Mouse (Mus musculus) testis, adult 2 months (tissue): Measurements from ENCODE around the gene Plekhg5. TPM values are rescaled to one million over a fixed set of nuclear protein-coding genes. Genes with fewer than 3 reads are reported as not detected.

ENCODE experiments used
- H3K27ac ChIP-seq: fragments of 200-500 bp; 2 replicates; pipeline ENCODE4 v1.5.1; 2012; ENCODE audit warnings: low read depth, low read length; ENCODE audit not compliant: control insufficient read depth, insufficient read depth
- H3K27me3 ChIP-seq: fragments of 200-500 bp; 2 replicates; pipeline ENCODE4 v1.6.1; 2012; ENCODE audit warnings: mild to moderate bottlenecking, low read length, moderate library complexity; ENCODE audit not compliant: control insufficient read depth, insufficient read depth
- H3K36me3 ChIP-seq: fragments of 200-500 bp; 2 replicates; pipeline ENCODE4 v1.6.1; 2012; ENCODE audit warnings: mild to moderate bottlenecking, low read length; ENCODE audit not compliant: control insufficient read depth, insufficient read depth
- H3K4me1 ChIP-seq: fragments of 200-500 bp; 2 replicates; pipeline ENCODE4 v1.6.1; 2012; ENCODE audit warnings: low read length; ENCODE audit not compliant: control insufficient read depth, insufficient read depth
- H3K4me3 ChIP-seq: fragments of 200-500 bp; 2 replicates; pipeline ENCODE4 v1.5.1; 2012; ENCODE audit warnings: low read depth, mild to moderate bottlenecking, low read length, moderate library complexity, mixed read lengths; ENCODE audit not compliant: control insufficient read depth
- CTCF ChIP-seq: fragments of 200-500 bp; IDR thresholded peaks from 2 replicates; pipeline ENCODE4 v1.5.1; 2012; ENCODE audit warnings: low read depth, mild to moderate bottlenecking, inconsistent platforms, low read length, moderate library complexity; ENCODE audit not compliant: control insufficient read depth, insufficient read depth, insufficient replicate concordance
- POLR2A ChIP-seq: fragments of 200-500 bp; IDR thresholded peaks from 2 replicates; pipeline ENCODE4 v1.6.1; 2012; ENCODE audit warnings: low read depth, mild to moderate bottlenecking, inconsistent platforms, low read length, moderate library complexity; ENCODE audit not compliant: control insufficient read depth
- polyA plus RNA-seq: library from polyadenylated mRNA; depleted of rRNA; stranded (reverse); fragments of >200 nt; gene quantifications from 2 replicates; pipeline ENCODE4 v1.2.3, GENCODE M21; 2012; rRNA removed

Plekhg5 gene
- 8.8 and 9.7 TPM in 2 replicates for polyA plus RNA-seq

DNA sequence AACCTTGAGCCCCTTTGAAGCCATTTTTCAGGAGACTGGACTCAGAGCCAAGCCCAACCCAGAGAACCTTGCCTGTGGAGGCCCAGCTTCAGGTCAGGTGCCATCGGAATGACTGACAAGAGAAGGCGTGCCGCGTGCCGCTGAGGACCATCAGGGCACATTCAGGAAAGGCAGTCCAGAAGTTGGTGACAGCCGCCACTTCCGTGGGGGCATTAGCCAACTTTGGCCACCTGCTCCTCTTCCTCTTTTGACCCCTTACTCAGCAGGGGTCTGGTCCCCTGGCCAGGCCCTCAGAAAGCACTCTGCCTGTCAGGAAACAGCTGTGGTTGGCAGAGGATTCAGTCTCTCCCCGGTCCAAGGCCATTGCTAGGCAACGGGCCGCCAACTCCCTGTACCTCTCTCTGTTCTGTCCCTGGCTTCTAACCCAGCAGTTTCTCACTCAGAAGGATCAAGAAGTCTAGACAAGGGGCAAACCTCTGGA, at the start of gene Plekhg5:
Gene Plekhg5 (plus strand): TSS at position 378 of the 481 bp plus-strand sequence.
- peak within 1 kb of the TSS; percentile 59 for H3K27ac ChIP-seq
- peak within 1 kb of the TSS; percentile 19; the same call in 1 of the 2 replicates for H3K4me3 ChIP-seq
- H3K27me3 ChIP-seq, result no peaks in the 10 kb centered on the region
- no peaks in the 10 kb centered on the region for H3K36me3 ChIP-seq
- H3K4me1 ChIP-seq, result peaks cover 13% of the 10 kb centered on the region
- no peak for TF ChIP-seq CTCF
- no peak for TF ChIP-seq POLR2A

DNA sequence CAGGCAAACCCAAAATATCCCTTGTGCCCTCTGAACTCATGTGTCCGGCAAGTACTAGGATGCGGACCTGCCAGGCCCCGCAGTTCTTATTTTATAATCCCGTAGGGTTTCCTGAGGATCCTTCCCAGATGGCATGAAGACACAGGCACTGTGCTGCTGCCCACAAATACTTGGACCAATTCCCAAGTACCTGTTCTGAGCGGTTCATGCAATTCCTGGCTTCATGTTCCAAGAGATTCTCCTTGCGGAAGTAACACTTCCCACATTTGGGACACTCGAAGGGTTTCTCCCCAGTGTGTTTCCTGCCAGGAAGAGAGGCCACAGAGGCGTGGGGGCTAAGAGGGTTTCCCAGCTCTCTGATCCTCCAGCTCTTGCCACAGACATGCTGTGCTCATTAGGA, 49.8 kb upstream of the Plekhg5 start:
- no peak overlapping the region for H3K4me3 ChIP-seq
- no peaks in the 10 kb centered on the region for H3K27me3 ChIP-seq
- TF ChIP-seq POLR2A, result no peak
- no peak for TF ChIP-seq CTCF
- no peak overlapping the region for H3K27ac ChIP-seq
- peaks cover 4% of the 10 kb centered on the region for H3K4me1 ChIP-seq
- no peaks in the 10 kb centered on the region; the same call in 1 of the 2 replicates for H3K36me3 ChIP-seq

DNA sequence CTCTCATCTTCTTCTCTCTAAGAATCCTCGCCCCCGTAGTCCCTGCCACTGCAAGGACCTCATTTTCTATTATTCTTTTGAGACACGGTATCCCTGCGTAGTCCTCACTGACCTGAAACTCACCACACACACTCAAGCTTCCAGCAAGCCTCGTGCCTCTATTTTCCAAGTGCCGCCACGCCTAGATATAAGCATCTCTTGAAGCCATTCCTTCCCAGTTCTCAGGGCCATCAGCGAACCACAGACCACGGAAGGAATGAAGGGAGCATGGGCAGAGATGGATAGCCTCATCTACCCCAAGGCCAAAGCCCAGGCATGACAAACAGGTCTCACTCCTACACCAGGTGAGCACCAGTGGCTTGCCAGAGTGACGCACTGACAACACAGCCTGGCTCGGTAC, 47.8 kb upstream of the Plekhg5 start:
- H3K27me3 ChIP-seq, result no peaks in the 10 kb centered on the region
- no peaks in the 10 kb centered on the region; the same call in 1 of the 2 replicates for H3K36me3 ChIP-seq
- H3K4me1 ChIP-seq, result peaks cover 13% of the 10 kb centered on the region
- no peak overlapping the region for H3K4me3 ChIP-seq
- TF ChIP-seq CTCF (no peak), POLR2A (no peak)
- H3K27ac ChIP-seq, result no peak overlapping the region

DNA sequence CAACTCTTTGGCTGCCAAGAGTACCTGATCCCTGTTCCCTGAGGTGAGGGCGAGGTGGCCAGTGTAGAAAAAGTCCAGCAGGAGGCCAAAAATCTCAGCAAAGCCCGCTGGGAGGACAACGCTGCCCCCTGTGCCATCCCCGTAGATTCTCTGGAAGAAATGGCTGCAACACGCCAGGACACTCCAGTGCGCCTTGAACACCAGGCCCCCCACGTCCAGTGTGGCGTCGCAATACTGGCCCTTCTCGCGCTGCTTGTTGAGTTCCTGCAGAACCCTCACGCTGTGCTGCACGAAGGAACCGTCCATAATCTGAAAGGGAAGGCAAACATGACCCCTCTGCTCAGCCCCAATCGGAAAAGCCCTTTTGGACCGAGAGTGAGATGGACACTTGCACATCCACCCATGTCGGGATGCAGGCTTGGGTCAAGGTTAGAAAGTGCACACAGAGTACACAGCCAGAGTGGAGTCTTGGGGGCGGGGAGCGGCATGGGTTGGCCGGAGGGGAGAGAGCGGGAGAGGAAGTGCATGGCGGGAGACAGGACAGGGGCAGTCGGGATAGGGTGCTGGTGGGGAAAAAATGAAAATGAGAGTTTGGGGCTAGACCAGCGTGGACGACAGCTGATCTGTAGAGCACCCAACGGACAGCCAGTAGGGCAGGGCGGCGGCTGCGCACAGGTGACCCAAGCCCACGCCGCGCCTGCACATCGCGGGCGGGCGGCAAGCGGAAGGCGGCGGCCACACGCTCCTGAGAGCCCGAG, 45.4 kb upstream of the Plekhg5 start:
- no peaks in the 10 kb centered on the region for H3K27me3 ChIP-seq
- H3K27ac ChIP-seq, result peak overlapping the region; percentile 79
- H3K4me1 ChIP-seq, result peaks cover 13% of the 10 kb centered on the region
- peak overlapping the region; percentile 95 for H3K4me3 ChIP-seq
- TF ChIP-seq CTCF (no peak), POLR2A (no peak)
- H3K36me3 ChIP-seq, result no peaks in the 10 kb centered on the region; the same call in 1 of the 2 replicates

DNA sequence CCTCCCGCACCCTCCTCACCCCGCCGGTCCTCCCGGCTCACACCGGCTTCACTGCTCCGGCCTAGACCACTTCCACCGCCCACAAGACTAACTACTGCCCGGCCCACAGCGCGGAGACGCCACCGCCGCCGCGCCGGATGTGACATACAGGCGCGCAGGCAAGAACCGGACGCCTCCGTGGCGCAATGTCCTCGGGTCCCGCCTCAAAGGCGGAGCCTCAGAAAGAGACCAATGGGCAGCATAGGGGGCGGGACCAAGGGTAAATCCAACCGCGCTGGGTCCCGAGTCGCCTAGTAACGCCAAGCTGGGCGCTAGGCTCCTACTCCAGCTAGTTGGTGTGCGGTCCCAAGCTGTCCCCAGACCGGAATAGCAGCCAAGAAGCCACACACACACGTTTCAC, 44.8 kb upstream of the Plekhg5 start, which contains the start of gene Zbtb48:
Gene Zbtb48 (minus strand): TSS at position 148 of the 400 bp plus-strand sequence.
- peak; percentile 94 for TF ChIP-seq POLR2A
- no peak for TF ChIP-seq CTCF
- Histone ChIP-seq H3K27ac (peak within 1 kb of the TSS; percentile 79), H3K4me3 (peak within 1 kb of the TSS; percentile 95), H3K36me3 (no peaks in the 10 kb centered on the region; the same call in 1 of the 2 replicates), H3K27me3 (no peaks in the 10 kb centered on the region), H3K4me1 (peaks cover 13% of the 10 kb centered on the region)

DNA sequence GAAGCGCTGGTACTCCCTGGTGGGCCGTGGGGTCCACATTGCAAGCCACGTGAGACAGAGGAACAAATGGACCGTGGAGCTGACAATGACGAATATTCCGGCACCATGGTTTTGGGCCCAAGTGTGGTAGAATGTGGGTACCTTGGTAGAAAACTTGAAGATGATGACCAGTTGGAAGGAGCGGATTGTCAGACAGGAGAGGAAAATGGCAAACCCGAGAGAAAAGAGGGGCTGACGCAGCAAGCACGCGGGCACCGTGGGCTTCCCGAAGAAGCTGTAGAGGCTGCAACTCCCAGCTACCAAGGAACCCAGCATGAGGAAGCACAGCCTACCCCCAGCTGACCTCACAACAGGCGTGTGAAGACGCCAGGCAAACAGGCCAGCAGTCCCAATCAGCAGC, 43.8 kb upstream of the Plekhg5 start:
- TF ChIP-seq POLR2A (no peak), CTCF (no peak)
- Histone ChIP-seq H3K27me3 (no peaks in the 10 kb centered on the region), H3K36me3 (no peaks in the 10 kb centered on the region; the same call in 1 of the 2 replicates), H3K4me1 (peaks cover 13% of the 10 kb centered on the region), H3K4me3 (peak overlapping the region; percentile 95), H3K27ac (no peak overlapping the region; the same call in 1 of the 2 replicates)

DNA sequence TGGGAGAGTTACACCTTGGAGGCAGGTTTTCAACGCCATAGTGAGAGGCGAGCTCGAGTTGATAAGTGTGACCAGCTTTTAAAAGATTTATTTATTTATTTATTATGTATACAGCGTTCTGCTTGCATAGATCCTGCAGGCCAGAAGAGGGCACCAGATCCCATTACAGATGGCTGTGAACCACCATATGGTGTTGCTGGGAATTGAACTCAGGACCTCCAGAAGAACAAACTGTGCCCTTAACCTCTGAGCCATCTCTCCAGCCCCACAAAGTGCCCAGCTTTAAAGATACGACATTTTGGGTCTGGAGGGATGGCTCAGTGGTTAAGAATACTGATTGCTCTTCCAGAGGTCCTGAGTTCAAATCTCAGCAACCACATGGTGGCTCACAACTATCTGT, 43.2 kb upstream of the Plekhg5 start:
- Histone ChIP-seq H3K27ac (no peak overlapping the region), H3K27me3 (no peaks in the 10 kb centered on the region), H3K4me3 (peak overlapping the region; percentile 95), H3K4me1 (peaks cover 13% of the 10 kb centered on the region), H3K36me3 (no peaks in the 10 kb centered on the region; the same call in 1 of the 2 replicates)
- TF ChIP-seq CTCF (no peak), POLR2A (no peak)
